Mouse (Mus musculus): Measurements from ENCODE around the gene Prss54. TPM values are rescaled to one million over a fixed set of nuclear protein-coding genes. Genes with fewer than 3 reads are reported as not detected.

The Prss54 gene
- total RNA-seq, 2 experiments from 2014 or later: not detected

Other genes with a start within 250 kb of the Prss54 start
- gene Zfp319, start 244.4 kb downstream of the Prss54 start, total RNA-seq (2015; ENCODE audit: low replicate concordance): 2.5 and 3.3 TPM in 2 replicates
- gene Zfp319, start 244.4 kb downstream of the Prss54 start, total RNA-seq (2017; ENCODE audit: low replicate concordance): 0.14 and 0.17 TPM in 2 replicates
- gene Usb1, start 244.1 kb downstream of the Prss54 start, total RNA-seq (2015; ENCODE audit: low replicate concordance): 7.9 and 8.1 TPM in 2 replicates
- gene Usb1, start 244.1 kb downstream of the Prss54 start, total RNA-seq (2017; ENCODE audit: low replicate concordance): 6.1 and 8.0 TPM in 2 replicates
- not detected in 2 replicates for gene Mmp15, start 224.1 kb downstream of the Prss54 start, total RNA-seq (2015; ENCODE audit: low replicate concordance)
- gene Mmp15, start 224.1 kb downstream of the Prss54 start, total RNA-seq (2017; ENCODE audit: low replicate concordance): not detected in 2 replicates
- gene Cfap20, start 141.5 kb downstream of the Prss54 start, total RNA-seq (2015; ENCODE audit: low replicate concordance): 16.7 and 24.6 TPM in 2 replicates
- 3.2 and 11.2 TPM in 2 replicates for gene Cfap20, start 141.5 kb downstream of the Prss54 start, total RNA-seq (2017; ENCODE audit: low replicate concordance)
- 27.1 and 43.1 TPM in 2 replicates for gene Csnk2a2, start 86.3 kb downstream of the Prss54 start, total RNA-seq (2015; ENCODE audit: low replicate concordance)
- 12.3 and 13.0 TPM in 2 replicates for gene Csnk2a2, start 86.3 kb downstream of the Prss54 start, total RNA-seq (2017; ENCODE audit: low replicate concordance)
- gene Ccdc113, start 42.3 kb downstream of the Prss54 start, total RNA-seq (2015; ENCODE audit: low replicate concordance): not detected in 2 replicates
- gene Ccdc113, start 42.3 kb downstream of the Prss54 start, total RNA-seq (2017; ENCODE audit: low replicate concordance): not detected in 2 replicates
- gene Gins3, start 57.1 kb upstream of the Prss54 start, total RNA-seq (2015; ENCODE audit: low replicate concordance): 1.2 and 7.1 TPM in 2 replicates
- gene Gins3, start 57.1 kb upstream of the Prss54 start, total RNA-seq (2017; ENCODE audit: low replicate concordance): 10.5 and 17.4 TPM in 2 replicates
- gene Ndrg4, start 100.6 kb upstream of the Prss54 start, total RNA-seq (2015; ENCODE audit: low replicate concordance): not detected in 2 replicates
- gene Ndrg4, start 100.6 kb upstream of the Prss54 start, total RNA-seq (2017; ENCODE audit: low replicate concordance): not detected in 2 replicates
- gene Setd6, start 139.5 kb upstream of the Prss54 start, total RNA-seq (2015; ENCODE audit: low replicate concordance): 4.6 TPM in 1 of 2 replicates, not detected in the other
- gene Setd6, start 139.5 kb upstream of the Prss54 start, total RNA-seq (2017; ENCODE audit: low replicate concordance): 1.5 and 7.2 TPM in 2 replicates
- 99.7 and 102 TPM in 2 replicates for gene Cnot1, start 231.1 kb upstream of the Prss54 start, total RNA-seq (2015; ENCODE audit: low replicate concordance)
- gene Cnot1, start 231.1 kb upstream of the Prss54 start, total RNA-seq (2017; ENCODE audit: low replicate concordance): 68.9 and 87.2 TPM in 2 replicates
- gene Sap18b, start 249.0 kb upstream of the Prss54 start, total RNA-seq (2015; ENCODE audit: low replicate concordance): 33.6 and 37.1 TPM in 2 replicates
- gene Sap18b, start 249.0 kb upstream of the Prss54 start, total RNA-seq (2017; ENCODE audit: low replicate concordance): 40.6 and 56.8 TPM in 2 replicates

Measured in erythroblast, adult 5-6 weeks (primary cell).